Mouse (Mus musculus) E14TG2a.4 (cell line): ENCODE data around the gene Omg.

Source experiments
- H3K27me3 ChIP-seq: 2 replicates; pipeline ENCODE4 v1.6.1; 2014; ENCODE audit warnings: low read length, control low read depth; ENCODE audit not compliant: insufficient read depth
- H3K36me3 ChIP-seq: 2 replicates; pipeline ENCODE4 v1.6.1; 2014; ENCODE audit warnings: low read length, control low read depth; ENCODE audit not compliant: insufficient read depth
- H3K4me1 ChIP-seq: replicated peaks from 2 replicates; pipeline ENCODE4 v1.6.1; 2014; ENCODE audit warnings: low read depth, low read length, control low read depth
- H3K4me3 ChIP-seq: replicated peaks from 2 replicates; pipeline ENCODE4 v1.5.1; 2014; ENCODE audit warnings: mild to moderate bottlenecking, low read length
- H3K9me3 ChIP-seq: 2 replicates; pipeline ENCODE4 v1.6.1; 2014; ENCODE audit warnings: low read length, control low read depth
- CTCF ChIP-seq: conservative IDR thresholded peaks from 2 replicates; pipeline ENCODE4 v1.5.1; 2014; ENCODE audit warnings: low read length
- NANOG ChIP-seq: IDR thresholded peaks from 2 replicates; pipeline ENCODE4 v1.6.1; 2014; ENCODE audit warnings: borderline replicate concordance, low read length, mixed read lengths
- POU5F1 ChIP-seq: IDR thresholded peaks from 2 replicates; pipeline ENCODE4 v1.6.1; 2014; ENCODE audit warnings: low read length, borderline replicate concordance

Gene Omg

GRCm38 (mm10) chr11:79503845-79504244 is at the start of gene Omg:
Gene Omg (minus strand): TSS chr11:79504084.
- H3K36me3 ChIP-seq: no peaks in the 10 kb centered on the region
- no peaks in the 10 kb centered on the region for H3K9me3 ChIP-seq
- no peaks in the 10 kb centered on the region for H3K4me1 ChIP-seq
- TF ChIP-seq CTCF: no peak
- no peak for TF ChIP-seq POU5F1
- no peak for TF ChIP-seq NANOG
- H3K4me3 ChIP-seq: no peak within 1 kb of the TSS
- H3K27me3 ChIP-seq: no peaks in the 10 kb centered on the region

GRCm38 (mm10) chr11:79552622-79553021 is 48.7 kb upstream of the Omg start:
- H3K9me3 ChIP-seq: no peaks in the 10 kb centered on the region
- TF ChIP-seq CTCF: no peak
- TF ChIP-seq POU5F1: no peak
- no peak for TF ChIP-seq NANOG
- H3K36me3 ChIP-seq: peaks cover 18% of the 10 kb centered on the region; the same call in 1 of the 2 replicates
- H3K27me3 ChIP-seq: no peaks in the 10 kb centered on the region
- H3K4me3 ChIP-seq: no peak overlapping the region
- H3K4me1 ChIP-seq: no peaks in the 10 kb centered on the region

GRCm38 (mm10) chr11:79536293-79536692 is 32.4 kb upstream of the Omg start:
- TF ChIP-seq POU5F1 (no peak), NANOG (no peak), CTCF (no peak)
- Histone ChIP-seq H3K4me3 (no peak overlapping the region), H3K9me3 (no peaks in the 10 kb centered on the region), H3K4me1 (no peaks in the 10 kb centered on the region), H3K27me3 (no peaks in the 10 kb centered on the region), H3K36me3 (peaks cover 5% of the 10 kb centered on the region; the same call in 1 of the 2 replicates)

- Histone ChIP-seq H3K9me3 (no peaks in the 10 kb centered on the region), H3K4me1 (no peaks in the 10 kb centered on the region), H3K27me3 (no peaks in the 10 kb centered on the region), H3K4me3 (no peak overlapping the region), H3K36me3 (peaks cover 5% of the 10 kb centered on the region; the same call in 1 of the 2 replicates)
- no peak for TF ChIP-seq POU5F1
- no peak for TF ChIP-seq CTCF
- TF ChIP-seq NANOG: no peak
These were observed 31.7 kb upstream of the Omg start for GRCm38 (mm10) chr11:79535554-79535953.

GRCm38 (mm10) chr11:79533950-79534690 is 30.2 kb upstream of the Omg start:
- no peaks in the 10 kb centered on the region for H3K9me3 ChIP-seq
- no peak overlapping the region for H3K4me3 ChIP-seq
- H3K27me3 ChIP-seq: no peaks in the 10 kb centered on the region
- TF ChIP-seq CTCF: no peak
- H3K4me1 ChIP-seq: no peaks in the 10 kb centered on the region
- peaks cover 5% of the 10 kb centered on the region; the same call in 1 of the 2 replicates for H3K36me3 ChIP-seq

- Histone ChIP-seq H3K9me3 (no peaks in the 10 kb centered on the region), H3K36me3 (peaks cover 5% of the 10 kb centered on the region; the same call in 1 of the 2 replicates), H3K4me1 (no peaks in the 10 kb centered on the region), H3K4me3 (no peak overlapping the region), H3K27me3 (no peaks in the 10 kb centered on the region)
- TF ChIP-seq CTCF: no peak
- no peak for TF ChIP-seq NANOG
- TF ChIP-seq POU5F1: no peak
These were observed 29.4 kb upstream of the Omg start for GRCm38 (mm10) chr11:79533311-79533710.

GRCm38 (mm10) chr11:79531485-79531884 is 27.6 kb upstream of the Omg start:
- TF ChIP-seq NANOG (no peak), CTCF (no peak), POU5F1 (no peak)
- 0 out of 2 replicates have a peak, but pooled peaks cover 3% of the 10 kb centered on the region for H3K36me3 ChIP-seq
- H3K9me3 ChIP-seq: no peaks in the 10 kb centered on the region
- H3K27me3 ChIP-seq: no peaks in the 10 kb centered on the region
- no peak overlapping the region for H3K4me3 ChIP-seq
- H3K4me1 ChIP-seq: no peaks in the 10 kb centered on the region

GRCm38 (mm10) chr11:79530774-79531173 is 26.9 kb upstream of the Omg start:
- H3K36me3 ChIP-seq: 0 out of 2 replicates have a peak, but pooled peaks cover 3% of the 10 kb centered on the region
- TF ChIP-seq CTCF (no peak), POU5F1 (no peak)
- no peak overlapping the region for H3K4me3 ChIP-seq
- H3K9me3 ChIP-seq: no peaks in the 10 kb centered on the region
- H3K27me3 ChIP-seq: no peaks in the 10 kb centered on the region
- no peaks in the 10 kb centered on the region for H3K4me1 ChIP-seq

- TF ChIP-seq POU5F1 (no peak), NANOG (no peak), CTCF (no peak)
- no peak within 1 kb of the TSS for H3K4me3 ChIP-seq
- no peaks in the 10 kb centered on the region for H3K9me3 ChIP-seq
- H3K4me1 ChIP-seq: no peaks in the 10 kb centered on the region
- no peaks in the 10 kb centered on the region for H3K27me3 ChIP-seq
- H3K36me3 ChIP-seq: 0 out of 2 replicates have a peak, but pooled peaks cover 3% of the 10 kb centered on the region
These were observed 26.5 kb upstream of the Omg start, which contains the start of the genes Evi2 and Evi2a for GRCm38 (mm10) chr11:79530333-79530761. Gene Evi2 (minus strand): TSS chr11:79530589. Gene Evi2a (minus strand): TSS chr11:79530609.
